Mouse (Mus musculus): Measurements from ENCODE around the gene Gm17555.

DNA sequence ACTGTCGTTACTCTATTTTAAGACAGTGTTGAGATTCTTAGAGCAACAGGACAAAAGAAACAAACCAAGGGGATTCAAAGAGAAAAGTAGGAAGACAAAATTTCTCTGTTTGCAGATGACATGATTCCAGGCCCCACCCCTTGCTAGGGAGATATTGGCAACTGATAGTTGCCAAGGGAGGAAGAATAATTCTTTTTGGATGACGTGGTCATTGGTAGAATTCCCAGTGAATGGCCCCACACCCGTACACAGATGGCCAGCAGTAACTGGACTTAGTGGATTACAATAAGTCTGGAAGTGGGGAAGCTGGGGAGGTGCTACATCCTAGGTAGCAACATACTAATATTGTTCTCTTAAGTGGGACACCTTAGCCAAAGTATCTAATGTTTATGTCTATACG lies 22.0 kb downstream of the Gm17555 start:
- TF ChIP-seq CTCF (IDR thresholded peaks at IDR 0.05; ENCODE audit: extremely low read depth, insufficient read depth, low read length) (no peak), POLR2A (IDR thresholded peaks at IDR 0.05; ENCODE audit: extremely low read depth, insufficient read depth, low read length) (no peak)
